Mouse (Mus musculus): Measurements from ENCODE around the gene Vwa8.

Vwa8 gene

GRCm38 (mm10) chr14:79086006-79086405 lies 237.2 kb downstream of the Vwa8 start:
- in situ Hi-C loops (cut with MboI), result no loop called here

DNA sequence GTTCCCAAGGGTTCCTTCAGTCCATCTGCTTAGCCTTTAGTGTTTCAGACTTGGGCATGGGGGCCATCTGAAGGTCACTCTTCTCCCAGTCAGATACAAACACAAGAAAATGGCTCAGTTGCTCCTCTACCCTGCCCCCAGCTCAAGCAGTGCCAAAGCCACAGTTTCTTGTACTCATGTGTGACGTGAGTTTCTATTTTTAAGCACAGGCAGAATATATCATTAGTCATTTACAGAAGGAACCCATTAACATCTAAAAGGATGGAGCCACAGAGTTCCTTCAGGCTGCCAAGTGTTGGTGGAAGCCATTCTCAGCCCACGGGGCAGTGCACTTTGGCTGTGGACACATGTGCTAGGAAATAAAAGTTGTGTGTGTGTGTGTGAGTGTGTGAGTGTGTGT lies 240.6 kb downstream of the Vwa8 start:
- in situ Hi-C loops (cut with MboI), result no loop called here

GRCm38 (mm10) chr14:79097181-79097580 lies 248.3 kb downstream of the Vwa8 start:
- in situ Hi-C loops (cut with MboI), result no loop called here

GRCm38 (mm10) chr14:79106655-79107515 lies 258.0 kb downstream of the Vwa8 start:
- in situ Hi-C loops (cut with MboI), result loop anchor here (10.0 kb wide), 1 partner anchor 442 kb away; no protein-coding TSS in a partner anchor

GRCm38 (mm10) chr14:79109375-79109774 lies 260.5 kb downstream of the Vwa8 start:
- in situ Hi-C loops (cut with MboI), result loop anchor here (10.0 kb wide), 1 partner anchor 445 kb away; no protein-coding TSS in a partner anchor

DNA sequence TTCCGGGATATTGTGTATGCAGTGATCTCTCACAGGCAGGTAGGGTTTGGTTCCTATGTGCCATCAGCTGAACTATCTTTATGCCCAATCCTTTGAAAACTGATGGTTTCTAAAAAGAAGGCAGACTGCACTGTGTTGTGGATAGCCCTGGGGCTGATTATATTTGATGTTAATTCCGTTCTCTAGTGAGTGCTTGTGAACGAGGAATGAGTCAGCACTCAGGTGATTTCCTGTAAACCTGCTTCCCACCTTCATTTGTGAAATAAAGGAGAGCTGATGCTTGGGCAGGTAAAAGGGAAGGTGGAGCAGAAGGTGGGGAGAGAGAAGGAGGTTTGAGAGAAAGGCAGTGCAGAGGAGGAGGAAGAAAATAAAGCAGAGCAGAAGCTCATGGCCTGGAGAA lies 261.2 kb downstream of the Vwa8 start:
- in situ Hi-C loops (cut with MboI), result no loop called here

GRCm38 (mm10) chr14:79112050-79112449 lies 263.2 kb downstream of the Vwa8 start:
- in situ Hi-C loops (cut with MboI), result no loop called here

DNA sequence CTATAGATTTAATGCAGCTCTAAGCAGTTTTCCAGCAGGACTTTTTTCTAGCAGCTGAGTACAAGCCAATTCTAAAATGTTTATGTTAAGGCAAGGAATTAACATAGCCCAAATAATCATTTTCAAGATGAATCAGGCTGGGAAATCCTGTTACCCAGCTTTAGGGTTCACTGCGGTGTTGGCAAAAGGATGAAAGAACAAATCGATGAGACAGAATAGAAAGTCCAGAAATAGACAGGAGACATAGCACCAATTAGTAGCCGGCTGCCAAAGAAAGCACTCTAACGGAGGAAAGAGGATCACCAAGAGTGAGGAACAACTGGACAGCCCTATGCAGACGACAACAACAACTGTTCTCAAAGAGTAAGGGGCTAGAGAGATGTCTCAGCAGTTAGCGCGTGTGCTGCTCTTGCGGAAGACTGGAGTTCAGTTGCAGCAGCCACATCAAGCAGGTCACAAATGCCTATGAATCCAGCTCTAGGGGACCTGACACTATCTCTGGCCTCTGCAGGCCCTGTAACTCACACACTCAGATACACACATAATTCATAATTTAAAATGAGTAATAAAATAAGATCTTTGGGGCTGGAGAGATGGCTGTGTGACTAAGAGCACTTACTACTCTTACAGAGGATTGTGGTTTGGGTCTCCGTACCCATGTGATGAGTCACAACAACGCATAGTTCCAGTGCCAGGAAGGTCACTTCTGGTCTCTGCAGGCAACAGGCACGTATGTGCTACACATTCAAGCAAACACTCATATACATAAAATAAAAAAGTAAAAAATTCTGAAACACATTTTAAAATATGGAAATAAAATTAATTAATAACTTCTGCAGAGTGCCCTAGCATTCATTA lies 265.9 kb downstream of the Vwa8 start:
- in situ Hi-C loops (cut with MboI), result no loop called here

- in situ Hi-C loops (cut with MboI), result no loop called here
Measured at GRCm38 (mm10) chr14:79118457-79118856, 269.6 kb downstream of the Vwa8 start.

DNA sequence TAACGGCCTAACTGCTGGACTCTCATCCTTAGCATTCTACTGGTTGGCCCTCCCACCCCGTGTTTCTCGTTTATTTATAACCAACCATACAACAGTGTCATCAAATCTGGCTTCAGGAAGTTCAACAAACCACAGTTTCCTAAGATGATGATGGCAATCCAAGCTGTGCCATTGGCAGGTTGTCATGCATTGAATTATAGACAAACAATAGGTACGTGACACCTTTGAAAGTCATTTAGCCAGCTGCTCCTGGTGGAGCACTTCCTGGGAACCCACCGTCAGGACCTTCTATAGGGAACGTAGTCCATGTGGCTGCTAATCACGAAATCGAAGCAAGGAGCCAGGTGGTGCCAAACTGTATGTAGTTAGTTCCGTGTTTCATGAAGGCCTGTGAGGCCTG lies 270.5 kb downstream of the Vwa8 start:
- in situ Hi-C loops (cut with MboI), result no loop called here

DNA sequence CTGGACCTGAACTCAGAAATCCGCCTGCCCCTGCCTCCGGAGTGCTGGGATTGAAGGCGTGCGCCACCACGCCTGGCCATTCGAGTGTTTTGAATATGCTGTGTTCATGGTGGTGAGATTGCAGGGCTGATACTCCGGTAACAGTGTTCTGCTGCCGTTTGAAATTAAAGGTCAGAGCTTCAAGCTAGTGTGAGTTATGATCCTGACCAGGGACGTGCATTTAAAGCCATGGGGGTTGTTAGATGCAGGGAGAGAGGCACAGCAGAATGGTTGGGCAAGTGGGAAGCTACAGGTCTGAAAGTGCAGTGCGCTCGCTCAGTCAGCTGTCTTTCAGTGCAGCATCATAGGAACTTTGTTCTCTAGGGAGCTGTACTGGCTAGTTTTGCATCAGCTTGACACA lies 271.8 kb downstream of the Vwa8 start:
- in situ Hi-C loops (cut with MboI), result no loop called here

DNA sequence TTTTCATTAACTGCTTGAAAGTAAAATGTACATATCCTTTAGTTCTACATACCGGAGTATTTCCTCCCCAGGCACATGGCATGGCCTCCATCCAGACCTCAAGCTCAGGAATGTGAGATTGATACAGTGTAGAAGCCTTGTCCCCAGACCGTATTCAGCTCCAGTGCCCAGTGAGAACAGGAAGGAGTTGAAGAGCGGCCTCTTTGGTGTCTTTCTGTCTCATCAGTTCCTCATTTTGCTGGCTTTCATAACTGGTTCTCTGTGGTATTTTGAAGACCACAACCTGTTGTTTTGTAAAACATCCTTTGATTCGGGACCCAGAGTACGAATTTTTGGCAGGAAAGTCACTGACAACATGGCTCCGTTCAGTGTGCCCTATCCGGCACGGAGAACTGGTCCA lies 274.6 kb downstream of the Vwa8 start:
- in situ Hi-C loops (cut with MboI), result no loop called here

- in situ Hi-C loops (cut with MboI), result loop anchor here (25.0 kb wide), 1 partner anchor 188 kb away; the partner anchor contains the start of gene Rgcc
Measured at GRCm38 (mm10) chr14:79124643-79125042, 275.8 kb downstream of the Vwa8 start.

DNA sequence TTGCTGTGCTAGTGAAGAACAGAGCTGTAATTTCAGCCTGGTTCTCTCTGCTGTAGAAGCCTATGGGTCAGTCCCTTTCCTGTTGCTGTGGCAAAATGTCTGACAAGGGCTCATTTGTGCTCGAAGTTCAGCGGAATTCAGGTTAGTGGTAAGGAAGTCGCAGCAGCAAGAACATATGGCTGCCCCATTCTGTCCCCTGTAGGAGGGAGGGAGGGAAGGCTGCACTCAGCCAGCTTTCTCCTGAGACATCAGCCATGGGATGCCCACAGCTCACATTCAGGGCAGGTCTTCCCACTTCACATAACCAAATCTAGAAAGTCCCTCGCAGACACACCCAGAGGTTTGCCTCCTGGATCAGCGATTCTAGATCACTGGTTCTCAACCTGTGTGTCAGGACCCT lies 277.3 kb downstream of the Vwa8 start:
- in situ Hi-C loops (cut with MboI), result loop anchor here (25.0 kb wide), 1 partner anchor 186 kb away; the partner anchor contains the start of gene Rgcc

GRCm38 (mm10) chr14:79134891-79135334 lies 286.1 kb downstream of the Vwa8 start:
- in situ Hi-C loops (cut with MboI), result loop anchor here (25.0 kb wide), 1 partner anchor 177 kb away; the partner anchor contains the start of gene Rgcc

DNA sequence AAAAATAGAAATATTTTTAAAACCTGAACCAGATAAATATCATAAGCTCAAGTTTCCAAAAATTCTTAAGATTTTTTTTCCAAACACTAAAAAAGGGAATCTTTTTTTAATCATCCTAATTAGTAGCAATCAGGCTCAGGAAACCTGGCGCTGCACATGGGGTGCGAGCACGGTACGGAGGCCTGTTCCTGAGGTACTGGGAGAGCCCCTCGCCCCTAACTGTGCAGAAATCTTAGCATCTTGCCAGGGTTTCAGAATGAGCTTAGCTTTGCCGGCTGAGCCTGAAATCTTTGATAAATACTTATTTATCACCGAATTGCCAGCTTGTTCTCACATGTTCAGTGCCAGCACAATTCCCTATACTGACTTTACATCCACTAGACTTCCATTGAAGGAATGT lies 286.6 kb downstream of the Vwa8 start:
- in situ Hi-C loops (cut with MboI), result loop anchor here (25.0 kb wide), 1 partner anchor 177 kb away; the partner anchor contains the start of gene Rgcc

- in situ Hi-C loops (cut with MboI), result loop anchor here (25.0 kb wide), 1 partner anchor 176 kb away; the partner anchor contains the start of gene Rgcc
Measured at GRCm38 (mm10) chr14:79136585-79136984, 287.7 kb downstream of the Vwa8 start.

DNA sequence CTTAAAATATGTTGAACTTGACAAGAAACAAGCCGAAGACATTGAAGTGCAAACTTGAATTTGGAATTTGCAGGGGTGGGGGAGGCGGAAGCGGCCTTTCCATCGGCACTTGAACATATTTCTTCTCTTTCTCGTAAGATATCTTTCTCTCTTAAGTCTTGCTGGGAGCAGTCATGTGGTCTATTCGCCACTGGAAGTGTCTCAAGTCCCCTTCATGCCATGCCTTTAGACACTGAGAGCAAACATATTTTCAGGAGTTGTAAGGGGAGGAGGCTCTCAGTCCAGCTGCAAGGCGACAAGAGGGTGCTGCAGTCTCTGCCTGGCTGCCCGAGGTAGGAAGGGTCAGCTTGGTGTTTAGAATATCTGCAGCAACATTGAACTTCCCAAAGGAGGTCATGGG lies 288.2 kb downstream of the Vwa8 start:
- in situ Hi-C loops (cut with MboI), result loop anchor here (25.0 kb wide), 1 partner anchor 175 kb away; the partner anchor contains the start of gene Rgcc

- in situ Hi-C loops (cut with MboI), result loop anchor here (25.0 kb wide), 1 partner anchor 173 kb away; the partner anchor contains the start of gene Rgcc
Measured at GRCm38 (mm10) chr14:79139096-79139651, 290.3 kb downstream of the Vwa8 start.

DNA sequence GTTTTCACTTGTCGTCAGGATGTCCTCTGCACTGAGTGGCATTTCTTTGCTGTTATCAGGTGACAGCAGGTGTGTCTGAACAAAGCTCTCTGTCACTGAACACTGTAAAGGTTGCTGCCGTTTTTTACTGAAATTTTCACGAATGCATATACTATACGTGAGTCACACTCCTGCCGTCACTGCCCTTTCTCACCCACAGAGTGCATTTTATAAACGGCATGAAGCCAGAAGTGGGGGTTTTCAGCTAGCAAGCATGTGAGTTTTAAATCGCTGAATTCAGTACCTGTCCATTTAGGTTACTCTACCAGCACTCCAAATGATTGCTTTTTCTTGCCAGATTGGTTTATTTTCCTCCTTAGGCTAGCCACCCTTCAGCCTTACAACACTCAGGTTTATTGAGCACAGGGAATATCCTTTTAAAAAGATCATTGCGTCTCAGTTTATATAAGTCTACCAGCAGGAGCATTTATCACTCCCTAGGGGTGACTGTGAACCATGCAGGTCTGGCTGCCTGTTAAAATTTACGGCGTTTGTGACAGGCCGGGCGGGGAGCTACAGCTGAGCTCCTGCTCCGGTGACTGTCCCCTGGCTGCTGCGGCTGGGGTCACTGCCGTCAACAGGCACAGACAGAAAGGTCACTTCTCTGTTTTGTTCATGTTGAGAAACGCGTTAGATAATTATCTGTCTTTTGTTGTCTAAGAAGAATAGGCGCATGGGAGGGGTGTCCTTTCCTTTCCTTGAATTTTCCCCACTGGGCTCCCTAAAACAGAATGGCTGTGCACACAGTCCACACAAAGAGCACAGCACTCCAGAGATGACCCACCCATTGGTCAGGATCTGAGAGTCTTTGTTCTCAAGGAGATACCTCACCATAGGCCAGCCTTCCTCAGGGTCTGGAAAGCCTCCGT lies 291.3 kb downstream of the Vwa8 start:
- in situ Hi-C loops (cut with MboI), result loop anchor here (25.0 kb wide), 1 partner anchor 172 kb away; the partner anchor contains the start of gene Rgcc

All from mature B cell (primary cell).